Mouse (Mus musculus): ENCODE data around the gene Pdss2.

DNA sequence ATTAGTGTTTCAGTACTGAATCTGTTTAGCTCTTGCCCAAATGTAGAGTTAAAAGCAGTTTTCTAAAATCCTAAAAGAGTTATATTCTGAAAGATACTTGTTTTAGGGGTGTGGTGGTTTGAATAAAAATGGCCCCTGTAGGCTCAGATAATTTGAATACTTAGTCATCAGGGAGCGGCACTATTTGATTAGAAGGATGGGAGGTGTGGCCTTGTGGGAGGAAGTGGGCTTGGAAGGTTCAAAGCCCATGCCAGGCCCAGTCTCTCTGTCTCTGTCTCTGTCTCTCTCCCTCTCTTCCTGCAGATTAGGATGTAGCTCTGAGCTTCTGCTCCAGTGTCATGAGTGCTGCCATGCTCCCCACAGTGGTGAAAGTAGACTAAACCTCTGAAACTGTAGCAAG lies 5.1 kb downstream of the Pdss2 start:
- TF ChIP-seq ZC3H11A (IDR thresholded peaks at IDR 0.05; ENCODE audit: borderline replicate concordance, low read depth, low read length) (no peak), HCFC1 (IDR thresholded peaks at IDR 0.05; ENCODE audit: borderline replicate concordance, insufficient read depth, low read length) (no peak), ZNF384 (IDR thresholded peaks at IDR 0.05; ENCODE audit: low read depth, low read length) (no peak), MAFK (IDR thresholded peaks at IDR 0.05; ENCODE audit: insufficient read depth, low read depth, low read length) (no peak), CHD2 (IDR thresholded peaks at IDR 0.05; ENCODE audit: low read depth, low read length) (no peak)

Measured in ES-E14 (cell line).